Mouse (Mus musculus) layer of hippocampus, postnatal 14 days (tissue): Measurements from ENCODE around the gene Rnf220. TPM values are rescaled to one million over a fixed set of nuclear protein-coding genes. Genes with fewer than 3 reads are reported as not detected.

Source experiments
- DNase-seq, 2 experiments: peaks; one replicate each; pipeline ENCODE4 v3.0.0; 2021 to 2022; ENCODE audit warnings: low spot score in 2 of 2, mixed read lengths in 1 of 2
- total RNA-seq, 2 experiments: library from RNA; stranded (reverse); gene quantifications; 2 replicates each; pipeline ENCODE4 v1.2.3; 2021

The Rnf220 gene
- total RNA-seq, 2 experiments from 2014 or later = 140 to 146 TPM

GRCm38 (mm10) chr4:117489975-117490374 lies 6.9 kb downstream of the Rnf220 start:
- DNase-seq = no peak

DNA sequence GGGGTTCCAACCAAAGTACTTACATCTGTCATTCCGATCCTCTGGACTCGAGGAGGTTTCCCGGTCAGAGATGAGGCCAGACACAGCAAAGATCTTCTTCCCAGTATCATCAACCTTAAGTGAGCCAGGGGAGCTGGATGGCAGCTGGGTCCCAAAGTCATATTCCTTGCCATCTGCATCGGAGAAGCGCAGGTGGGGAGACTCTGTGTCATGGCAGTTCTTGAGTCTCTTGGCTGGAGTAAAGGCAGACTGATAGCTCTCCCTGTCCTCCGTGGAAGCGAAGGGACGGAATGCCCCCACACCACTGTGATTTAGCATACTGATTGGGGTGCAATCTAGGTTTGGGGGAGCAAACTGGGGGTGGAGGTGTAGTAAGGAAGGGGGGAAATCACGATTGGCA lies 7.3 kb downstream of the Rnf220 start:
- no peak for DNase-seq

DNA sequence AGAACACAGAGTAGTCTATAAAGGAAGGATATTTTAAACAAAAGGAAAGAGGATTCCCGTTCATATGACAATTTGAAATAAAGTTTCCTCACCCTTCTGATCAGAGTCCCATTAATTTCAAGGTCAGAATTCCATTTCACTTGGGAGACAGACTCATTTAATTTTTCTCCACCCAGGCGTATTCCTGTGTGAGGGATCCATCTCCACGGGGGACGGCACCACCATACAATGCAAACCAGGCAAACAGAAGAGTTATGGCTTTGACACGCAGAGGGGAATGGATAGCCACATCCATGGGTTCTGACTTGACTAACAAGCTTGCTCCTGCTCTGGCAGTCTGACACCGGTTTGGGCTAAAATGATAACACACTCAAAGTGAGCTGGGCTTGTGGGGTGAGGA lies 9.4 kb downstream of the Rnf220 start:
- no peak for DNase-seq

DNA sequence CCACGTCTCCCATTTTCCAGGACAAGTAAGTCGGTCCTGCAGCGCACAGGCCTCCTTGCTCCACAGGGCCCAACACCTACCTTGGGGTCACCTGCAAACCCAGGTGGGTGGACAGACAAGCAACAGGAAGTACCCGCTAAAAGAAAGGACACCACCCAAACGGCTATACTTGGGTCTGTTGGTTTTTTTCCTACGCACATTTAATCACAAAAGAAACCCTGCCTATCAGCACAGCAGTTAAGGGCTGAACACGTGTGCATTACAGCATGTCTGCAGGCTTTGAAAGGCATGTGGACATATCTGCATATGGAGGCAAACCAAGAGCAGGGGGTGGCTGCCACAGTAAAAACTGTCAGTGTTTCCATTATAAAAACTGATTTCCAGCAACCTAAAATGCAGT lies 10.7 kb downstream of the Rnf220 start:
- no peak for DNase-seq

GRCm38 (mm10) chr4:117485045-117485780 lies 11.6 kb downstream of the Rnf220 start:
- no peak for DNase-seq

DNA sequence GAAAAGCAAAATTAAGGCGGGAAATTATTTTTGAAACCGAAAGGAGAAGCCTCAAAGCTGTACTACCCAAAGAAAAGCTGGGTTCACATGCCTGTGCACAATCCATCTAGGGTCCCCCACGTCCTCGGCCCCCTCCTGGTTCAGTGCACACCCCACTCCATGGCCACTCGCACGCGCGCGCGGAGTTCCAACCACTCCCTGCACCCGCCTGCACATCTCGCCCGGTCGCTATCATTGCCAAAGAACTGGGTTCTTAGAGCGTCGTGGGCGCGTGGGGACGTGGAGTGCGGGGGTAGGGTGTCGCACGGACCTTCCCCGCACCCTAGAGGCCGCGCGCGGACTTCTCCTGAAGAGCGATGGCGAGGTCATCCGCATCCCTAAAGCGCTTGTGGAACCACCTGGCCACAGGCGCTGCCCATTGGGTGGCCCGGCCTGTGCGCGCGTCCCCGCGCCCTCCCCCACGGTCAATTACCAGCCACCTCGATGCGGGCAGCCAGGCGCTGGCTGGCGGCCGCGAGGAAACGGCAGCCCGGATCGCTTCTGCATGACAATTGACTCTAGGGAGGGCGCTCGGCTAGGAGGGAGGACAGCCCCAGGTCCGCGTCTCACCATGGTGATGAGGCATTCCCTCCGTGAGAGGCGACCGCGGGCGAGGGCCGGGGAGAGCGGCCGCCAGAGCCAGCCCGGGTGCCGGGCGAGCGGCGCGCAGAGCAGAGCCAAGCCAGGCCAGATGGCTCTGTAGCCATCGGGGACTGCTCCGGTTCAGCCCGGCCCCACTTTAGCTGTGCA lies 12.4 kb downstream of the Rnf220 start:
- DNase-seq = peak; percentile 42 to 51

- no peak for DNase-seq
Measured at GRCm38 (mm10) chr4:117483931-117484255, 13.0 kb downstream of the Rnf220 start.

DNA sequence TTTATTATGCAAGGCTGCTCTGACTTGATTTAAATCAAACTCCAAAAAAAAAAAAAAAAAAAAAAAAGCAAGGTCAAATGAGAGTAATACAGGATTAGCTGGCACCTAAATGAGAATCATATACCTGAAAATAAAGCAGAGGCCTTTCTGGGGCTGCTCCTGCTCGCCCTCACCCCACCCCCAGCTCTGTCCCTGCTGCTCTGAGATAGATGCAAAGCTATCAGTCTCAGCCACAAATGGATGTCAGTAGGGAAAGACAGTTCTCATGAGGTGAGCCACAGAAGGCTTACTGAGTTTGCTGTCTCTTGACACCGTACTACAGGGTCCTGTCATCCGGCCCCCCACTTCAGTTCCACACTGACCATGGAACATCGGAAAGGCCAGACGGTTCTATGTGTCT lies 14.7 kb downstream of the Rnf220 start:
- DNase-seq = no peak

DNA sequence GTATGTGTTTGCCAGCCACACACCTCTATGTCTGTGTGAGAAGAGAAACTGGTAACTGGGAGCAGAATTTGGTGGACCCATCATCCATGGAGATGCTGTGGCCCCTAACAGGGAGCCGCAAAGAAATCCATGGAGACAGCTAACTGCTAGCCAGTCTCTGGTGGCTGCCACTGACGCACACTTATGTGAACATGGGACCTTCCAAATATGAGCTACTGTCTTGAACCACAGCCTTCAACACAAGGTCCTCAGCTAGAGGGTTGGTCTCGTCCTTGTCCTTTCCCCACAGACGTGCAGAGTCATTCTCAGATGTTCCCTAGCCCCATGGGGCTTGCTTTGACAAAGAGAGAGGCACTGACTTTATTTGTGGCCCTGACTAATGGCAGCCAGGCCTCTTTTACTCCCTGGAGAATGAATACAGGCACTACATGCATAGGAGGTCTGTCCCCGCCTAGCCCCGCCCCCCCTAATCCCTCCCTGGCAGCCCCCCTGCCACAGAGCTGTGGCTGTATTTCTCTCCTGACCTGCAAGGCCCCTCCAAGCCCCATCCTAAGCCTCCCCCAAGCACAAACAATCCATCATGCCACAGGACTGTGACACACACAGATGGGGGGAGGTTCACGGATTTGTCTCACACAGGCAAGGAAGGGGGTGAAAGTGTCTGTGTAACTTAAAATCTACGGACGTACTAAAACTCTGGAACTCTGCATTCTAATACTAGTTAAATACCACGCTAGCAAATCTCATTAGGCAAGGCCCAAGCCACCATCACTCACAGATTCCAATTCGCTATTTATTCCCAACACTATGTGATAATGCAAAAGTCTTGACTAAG lies 16.0 kb downstream of the Rnf220 start:
- no peak for DNase-seq

GRCm38 (mm10) chr4:117479951-117480350 lies 16.9 kb downstream of the Rnf220 start:
- no peak for DNase-seq

- DNase-seq = no peak
Measured at GRCm38 (mm10) chr4:117478101-117478673, 18.7 kb downstream of the Rnf220 start.

DNA sequence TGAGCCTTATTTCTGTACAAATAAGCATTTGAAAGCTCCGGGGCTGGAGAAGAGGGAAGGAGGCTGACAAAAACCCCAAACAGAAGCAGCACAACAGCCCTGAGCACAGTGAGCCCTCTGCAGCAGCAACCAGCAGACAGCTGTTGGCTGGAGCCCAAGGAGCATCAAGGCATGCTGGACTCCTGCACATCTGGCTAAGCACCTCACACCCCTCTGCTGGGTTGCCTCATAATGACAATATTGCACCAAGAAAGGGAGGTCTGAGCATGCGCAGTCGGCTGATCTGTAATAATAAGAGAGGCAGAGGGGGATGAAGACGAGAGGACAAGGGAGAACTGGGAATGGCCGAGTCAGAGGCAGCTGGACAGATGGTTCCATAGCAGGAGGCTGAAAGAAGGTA lies 19.5 kb downstream of the Rnf220 start:
- no peak for DNase-seq

- no peak for DNase-seq
Measured at GRCm38 (mm10) chr4:117476777-117477176, 20.1 kb downstream of the Rnf220 start.

- no peak for DNase-seq
Measured at GRCm38 (mm10) chr4:117476355-117476754, 20.5 kb downstream of the Rnf220 start.

DNA sequence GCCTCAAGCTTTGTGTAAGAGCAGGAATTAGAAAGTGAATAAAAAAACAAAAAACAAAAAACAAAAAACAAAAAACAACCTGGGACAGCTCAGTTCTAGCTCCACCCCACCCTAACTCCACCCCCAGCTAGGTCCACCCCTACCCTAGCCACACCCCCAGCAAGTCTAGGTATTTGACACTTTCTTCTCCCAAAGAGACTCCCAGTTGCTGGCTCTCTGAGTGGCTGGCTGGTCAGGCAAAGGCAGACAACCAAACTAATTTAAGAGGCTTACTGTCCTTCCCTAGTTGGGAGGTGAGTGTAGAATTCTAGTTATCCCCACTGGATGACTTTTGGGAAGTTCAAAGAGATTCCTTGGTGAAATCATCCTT lies 22.9 kb downstream of the Rnf220 start:
- DNase-seq = no peak

DNA sequence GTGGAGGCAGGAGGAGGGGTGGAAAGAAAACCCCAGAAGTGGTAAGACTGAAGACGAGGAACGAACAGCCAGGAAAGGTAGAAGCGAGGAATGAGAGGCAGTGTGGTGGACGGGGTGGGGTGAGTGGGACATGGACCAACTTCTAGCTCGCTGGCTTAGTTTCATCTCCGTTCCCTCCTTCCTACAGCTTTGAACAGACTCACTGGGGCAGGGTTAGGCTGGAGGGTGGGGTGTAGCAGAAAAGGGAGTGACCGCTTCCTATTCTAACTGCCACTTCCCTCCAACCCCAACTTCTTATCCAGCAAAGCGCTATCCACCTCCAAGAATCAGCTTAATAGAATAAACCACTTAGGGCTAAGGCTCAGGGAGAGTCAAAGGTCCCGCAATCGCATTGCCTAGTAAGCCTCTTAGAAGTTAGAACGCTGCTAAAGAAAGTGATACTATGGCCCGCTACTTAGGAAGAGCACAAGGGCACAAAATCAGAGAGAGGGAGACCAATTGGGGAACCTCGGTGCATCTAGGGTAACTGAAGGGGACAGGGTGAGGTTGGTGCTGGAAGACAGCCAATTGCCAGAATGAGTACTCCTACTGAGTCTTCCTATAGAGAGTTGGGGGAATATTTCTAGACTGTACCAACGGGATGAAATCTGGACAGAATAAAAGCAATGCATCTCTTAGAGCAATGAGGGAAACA lies 23.4 kb downstream of the Rnf220 start:
- DNase-seq = no peak

DNA sequence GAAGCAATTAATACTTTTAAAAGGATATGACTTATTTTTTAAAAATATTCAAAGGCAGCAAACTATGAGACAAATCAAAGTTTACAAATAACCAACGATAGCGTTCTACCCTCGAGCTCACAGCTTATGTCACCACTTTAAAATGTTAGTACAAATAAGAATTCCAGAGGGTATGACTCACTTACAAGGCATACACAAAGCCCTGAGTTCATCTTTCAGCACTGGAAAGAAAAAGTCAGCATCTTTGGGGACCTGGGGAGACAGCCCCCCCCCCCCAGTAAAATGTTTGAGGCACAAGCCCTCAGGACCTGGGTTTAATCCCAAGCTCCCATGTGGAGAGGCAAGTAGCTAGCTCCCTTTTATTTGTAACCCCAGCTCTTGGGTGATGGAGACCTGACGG lies 27.4 kb downstream of the Rnf220 start:
- DNase-seq = no peak

- DNase-seq = no peak
Measured at GRCm38 (mm10) chr4:117467936-117468335, 28.9 kb downstream of the Rnf220 start.

DNA sequence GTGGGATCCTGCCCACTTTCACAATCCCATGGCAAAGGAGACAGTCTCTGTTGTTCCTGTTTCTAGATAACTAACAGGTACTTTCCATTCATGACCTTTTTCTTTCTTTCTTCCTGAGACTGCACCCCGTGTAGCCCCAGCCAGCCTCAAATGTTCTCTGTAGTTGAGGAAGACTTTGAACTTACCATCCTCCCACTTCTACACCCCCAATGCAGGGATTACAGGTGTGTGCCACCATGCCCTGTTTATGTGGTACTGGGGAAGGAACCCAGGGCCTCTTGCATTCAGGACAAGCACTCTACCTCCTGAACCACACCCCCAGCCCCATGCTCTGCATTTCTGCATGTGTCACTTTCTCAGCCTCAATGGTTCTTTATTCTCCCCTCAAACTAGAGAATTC lies 47.7 kb downstream of the Rnf220 start:
- DNase-seq = no peak

DNA sequence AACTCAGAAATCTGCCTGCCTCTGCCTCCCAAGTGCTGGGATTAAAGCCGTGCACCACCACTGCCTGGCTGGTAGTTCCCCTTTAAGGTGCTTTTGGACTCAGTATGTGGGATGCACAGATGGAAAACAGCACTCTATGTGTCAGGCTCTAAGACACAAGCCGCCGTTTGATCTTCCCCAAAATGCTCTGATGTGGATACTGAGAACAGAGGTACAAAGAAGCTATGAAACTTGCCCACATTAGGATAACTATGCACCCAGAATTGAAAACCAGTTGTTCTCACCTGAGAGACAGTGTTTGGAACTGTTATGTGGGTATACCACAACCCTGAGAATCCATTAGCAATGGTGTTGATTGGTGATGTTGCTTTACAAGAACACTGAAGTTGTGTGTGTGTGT lies 48.9 kb downstream of the Rnf220 start:
- DNase-seq = no peak
